Mouse (Mus musculus): ENCODE data around the gene Anks1. TPM values are rescaled to one million over a fixed set of nuclear protein-coding genes. Genes with fewer than 3 reads are reported as not detected.

Gene Anks1
- polyA plus RNA-seq, 1 experiment from 2014 or later, result 18.7 TPM

- ATAC-seq (ENCODE audit: insufficient read depth), result no peak
- Histone ChIP-seq H3K4me1 (ENCODE audit: insufficient read depth) (no peaks in the 10 kb centered on the region), H3K27ac (ENCODE audit: low read depth) (no peak overlapping the region), H3K4me3 (ENCODE audit: low read depth, low read length) (no peak overlapping the region), H3K9me3 (ENCODE audit: low read depth, low read length) (no peaks in the 10 kb centered on the region), H3K4me2 (no peak overlapping the region), H3K36me3 (ENCODE audit: insufficient read depth) (peaks cover 72% of the 10 kb centered on the region), H3K27me3 (ENCODE audit: insufficient read depth, low read length) (no peaks in the 10 kb centered on the region), H3K9ac (no peak overlapping the region)
- TF ChIP-seq CTCF (IDR thresholded peaks at IDR 0.05; ENCODE audit: low read depth), result no peak
- DNase-seq, result no peak
- 75% methylated on average over 13 of the region's 13 CpGs for WGBS
These were observed 149.2 kb downstream of the Anks1 start for GRCm38 (mm10) chr17:28058346-28058745.

GRCm38 (mm10) chr17:28060681-28061080, 151.6 kb downstream of the Anks1 start:
- Histone ChIP-seq H3K4me3 (ENCODE audit: low read depth, low read length) (no peak overlapping the region), H3K27ac (ENCODE audit: low read depth) (no peak overlapping the region), H3K9ac (no peak overlapping the region), H3K4me1 (ENCODE audit: insufficient read depth) (no peaks in the 10 kb centered on the region), H3K9me3 (ENCODE audit: low read depth, low read length) (no peaks in the 10 kb centered on the region), H3K4me2 (no peak overlapping the region), H3K36me3 (ENCODE audit: insufficient read depth) (peaks cover 56% of the 10 kb centered on the region), H3K27me3 (ENCODE audit: insufficient read depth, low read length) (no peaks in the 10 kb centered on the region)
- DNase-seq (no peak), ATAC-seq (ENCODE audit: insufficient read depth) (no peak)
- no peak for TF ChIP-seq CTCF (IDR thresholded peaks at IDR 0.05; ENCODE audit: low read depth)
- 85% methylated on average over 11 of the region's 11 CpGs for WGBS

- H3K4me2 ChIP-seq, result no peak overlapping the region
- H3K27ac ChIP-seq (ENCODE audit: low read depth), result no peak overlapping the region
- no peak overlapping the region for H3K4me3 ChIP-seq (ENCODE audit: low read depth, low read length)
- H3K27me3 ChIP-seq (ENCODE audit: insufficient read depth, low read length), result no peaks in the 10 kb centered on the region
- TF ChIP-seq CTCF (IDR thresholded peaks at IDR 0.05; ENCODE audit: low read depth), result peak; percentile 79
- peak; percentile 70 for DNase-seq
- no peak overlapping the region for H3K9ac ChIP-seq
- WGBS, result 49% methylated on average over 7 of the region's 7 CpGs
- no peak for ATAC-seq (ENCODE audit: insufficient read depth)
- H3K4me1 ChIP-seq (ENCODE audit: insufficient read depth), result no peaks in the 10 kb centered on the region
- peaks cover 53% of the 10 kb centered on the region for H3K36me3 ChIP-seq (ENCODE audit: insufficient read depth)
- no peaks in the 10 kb centered on the region for H3K9me3 ChIP-seq (ENCODE audit: low read depth, low read length)
These were observed 152.4 kb downstream of the Anks1 start for GRCm38 (mm10) chr17:28061472-28061871.

- no peak for DNase-seq
- TF ChIP-seq CTCF (IDR thresholded peaks at IDR 0.05; ENCODE audit: low read depth), result no peak
- no peak for ATAC-seq (ENCODE audit: insufficient read depth)
- H3K9ac ChIP-seq, result no peak overlapping the region
- H3K27ac ChIP-seq (ENCODE audit: low read depth), result no peak overlapping the region
- 88% methylated on average over 7 of the region's 7 CpGs for WGBS
- H3K27me3 ChIP-seq (ENCODE audit: insufficient read depth, low read length), result no peaks in the 10 kb centered on the region
- H3K9me3 ChIP-seq (ENCODE audit: low read depth, low read length), result no peaks in the 10 kb centered on the region
- no peak overlapping the region for H3K4me3 ChIP-seq (ENCODE audit: low read depth, low read length)
- H3K4me2 ChIP-seq, result no peak overlapping the region
- H3K36me3 ChIP-seq (ENCODE audit: insufficient read depth), result peaks cover 42% of the 10 kb centered on the region
- H3K4me1 ChIP-seq (ENCODE audit: insufficient read depth), result no peaks in the 10 kb centered on the region
These were observed 153.6 kb downstream of the Anks1 start for GRCm38 (mm10) chr17:28062710-28063109.

- no peak for TF ChIP-seq CTCF (IDR thresholded peaks at IDR 0.05; ENCODE audit: low read depth)
- no peaks in the 10 kb centered on the region for H3K27me3 ChIP-seq (ENCODE audit: insufficient read depth, low read length)
- DNase-seq (no peak), ATAC-seq (ENCODE audit: insufficient read depth) (no peak)
- H3K36me3 ChIP-seq (ENCODE audit: insufficient read depth), result peaks cover 39% of the 10 kb centered on the region
- H3K4me1 ChIP-seq (ENCODE audit: insufficient read depth), result no peaks in the 10 kb centered on the region
- H3K4me2 ChIP-seq, result no peak overlapping the region
- H3K9ac ChIP-seq, result no peak overlapping the region
- 73% methylated on average over 6 of the region's 6 CpGs for WGBS
- H3K27ac ChIP-seq (ENCODE audit: low read depth), result no peak overlapping the region
- H3K4me3 ChIP-seq (ENCODE audit: low read depth, low read length), result no peak overlapping the region
- H3K9me3 ChIP-seq (ENCODE audit: low read depth, low read length), result no peaks in the 10 kb centered on the region
These were observed 154.1 kb downstream of the Anks1 start for GRCm38 (mm10) chr17:28063163-28063562.

- Histone ChIP-seq H3K9ac (no peak overlapping the region), H3K27me3 (ENCODE audit: insufficient read depth, low read length) (no peaks in the 10 kb centered on the region), H3K4me2 (no peak overlapping the region), H3K4me3 (ENCODE audit: low read depth, low read length) (no peak overlapping the region), H3K4me1 (ENCODE audit: insufficient read depth) (no peaks in the 10 kb centered on the region), H3K36me3 (ENCODE audit: insufficient read depth) (0 out of 2 replicates have a peak, but pooled peaks cover 2% of the 10 kb centered on the region), H3K9me3 (ENCODE audit: low read depth, low read length) (no peaks in the 10 kb centered on the region), H3K27ac (ENCODE audit: low read depth) (no peak overlapping the region)
- TF ChIP-seq CTCF (IDR thresholded peaks at IDR 0.05; ENCODE audit: low read depth), result no peak
- WGBS, result 58% methylated on average over 4 of the region's 4 CpGs
- ATAC-seq (ENCODE audit: insufficient read depth), result no peak
- peak; percentile 51 for DNase-seq
These were observed 158.2 kb downstream of the Anks1 start for GRCm38 (mm10) chr17:28067303-28067702.

GRCm38 (mm10) chr17:28069446-28069845, 160.3 kb downstream of the Anks1 start:
- ATAC-seq (ENCODE audit: insufficient read depth), result peak; percentile 40
- 15% methylated on average over 12 of the region's 12 CpGs for WGBS

GRCm38 (mm10) chr17:28070256-28070655, 161.2 kb downstream of the Anks1 start:
- Histone ChIP-seq H3K4me3 (ENCODE audit: low read depth, low read length) (no peak overlapping the region), H3K36me3 (ENCODE audit: insufficient read depth) (no peaks in the 10 kb centered on the region), H3K4me2 (no peak overlapping the region), H3K27ac (ENCODE audit: low read depth) (no peak overlapping the region), H3K4me1 (ENCODE audit: insufficient read depth) (no peaks in the 10 kb centered on the region), H3K9me3 (ENCODE audit: low read depth, low read length) (no peaks in the 10 kb centered on the region), H3K9ac (no peak overlapping the region), H3K27me3 (ENCODE audit: insufficient read depth, low read length) (no peaks in the 10 kb centered on the region)
- ATAC-seq (ENCODE audit: insufficient read depth), result peak; percentile 40; the same call in 1 of the 2 replicates
- DNase-seq, result peak; percentile 73
- WGBS, result 73% methylated on average over 13 of the region's 13 CpGs
- no peak for TF ChIP-seq CTCF (IDR thresholded peaks at IDR 0.05; ENCODE audit: low read depth)

More at GRCm38 (mm10) chr17:28069446-28069845, 160.3 kb downstream of the Anks1 start:
- Histone ChIP-seq H3K9me3 (ENCODE audit: low read depth, low read length) (no peaks in the 10 kb centered on the region), H3K4me3 (ENCODE audit: low read depth, low read length) (no peak overlapping the region), H3K4me1 (ENCODE audit: insufficient read depth) (no peaks in the 10 kb centered on the region), H3K9ac (no peak overlapping the region), H3K4me2 (no peak overlapping the region), H3K27ac (ENCODE audit: low read depth) (no peak overlapping the region), H3K27me3 (ENCODE audit: insufficient read depth, low read length) (no peaks in the 10 kb centered on the region), H3K36me3 (ENCODE audit: insufficient read depth) (no peaks in the 10 kb centered on the region)
- TF ChIP-seq CTCF (IDR thresholded peaks at IDR 0.05; ENCODE audit: low read depth), result no peak
- DNase-seq, result no peak
